Mouse (Mus musculus): ENCODE results near the gene Gm49337.

Gm49337 gene

DNA sequence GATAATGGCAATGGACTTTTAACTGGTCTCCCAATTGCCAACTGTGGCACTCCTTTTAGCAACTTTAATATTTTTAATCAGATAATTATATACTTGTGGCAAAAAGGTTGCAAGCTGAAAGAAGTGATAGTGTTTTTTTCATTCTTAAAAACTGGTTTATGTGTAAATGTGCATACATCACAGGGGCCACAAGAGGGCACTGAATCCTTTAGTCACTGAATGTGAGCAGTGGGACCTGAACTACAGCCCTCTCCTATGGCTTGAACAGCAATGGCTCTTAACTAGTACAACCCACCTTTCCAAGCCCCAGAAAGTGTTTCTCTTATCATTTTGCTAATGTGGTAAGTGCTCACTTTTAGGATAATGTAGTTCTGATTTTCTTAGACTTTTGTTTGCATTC lies 168.9 kb downstream of the Gm49337 start:
- peak; percentile 42 to 55 for DNase-seq

Measured in B cell, adult 2 months (primary cell).